Comparison of ENCODE assay signal across 10 mouse cellular contexts in genomic region chr2:104029074-104029473, GRCm38 (mm10). TPM values are rescaled to one million over a fixed set of nuclear protein-coding genes. Genes with fewer than 3 reads are reported as not detected.
DNase-seq lines count a peak whose midpoint lies in the region; ATAC-seq lines count a peak whose summit lies in the region.
"Had no signal": no experiment of that assay in that cellular context is flagged by ENCODE, and none has a peak within 500 bp of the region (broad histone marks: within the 10 kb centered on the region; RNA-seq: fewer than 3 reads in every experiment).

No protein-coding gene starts in this region.

- peak overlapping the region; percentile 98; the same call in 1 of the 2 replicates for H3K9ac ChIP-seq in lung, embryonic 15.5 days
- 0 out of 2 replicates have a peak overlapping the region, but pooled peaks have one; percentile 95 for H3K9ac ChIP-seq in forebrain, embryonic 12.5 days
- H3K9ac ChIP-seq in stomach, embryonic 16.5 days (ENCODE audit: low read length): peak overlapping the region; percentile 96; the same call in 1 of the 2 replicates

- H3K4me1 ChIP-seq in lung, embryonic 15.5 days: peaks cover 19% of the 10 kb centered on the region
- peaks cover 16% of the 10 kb centered on the region for H3K4me1 ChIP-seq in forebrain, embryonic 12.5 days
- peaks cover 19% of the 10 kb centered on the region for H3K4me1 ChIP-seq in stomach, embryonic 16.5 days (ENCODE audit: control insufficient read depth, insufficient read depth, low read length)

- peak overlapping the region; percentile 97 for H3K4me3 ChIP-seq in lung, embryonic 15.5 days
- peak overlapping the region; percentile 93; the same call in 1 of the 2 replicates for H3K4me3 ChIP-seq in forebrain, embryonic 12.5 days (replicated peaks)
- H3K4me3 ChIP-seq in stomach, embryonic 16.5 days (replicated peaks; ENCODE audit: low read length): peak overlapping the region; percentile 98

- H3K27ac ChIP-seq in lung, embryonic 15.5 days: no peak overlapping the region
- no peak overlapping the region for H3K27ac ChIP-seq in forebrain, embryonic 12.5 days
- H3K27ac ChIP-seq in stomach, embryonic 16.5 days (ENCODE audit: low read length): no peak overlapping the region

- ATAC-seq in lung, embryonic 15.5 days (ENCODE audit: borderline replicate concordance, extremely low read depth, low FRiP score, low TSS enrichment): no peak
- ATAC-seq in forebrain, embryonic 12.5 days (ENCODE audit: low FRiP score): no peak
- ATAC-seq in stomach, embryonic 16.5 days (ENCODE audit: insufficient read depth, low FRiP score): no peak

- H3K9me3 ChIP-seq in lung, embryonic 15.5 days: no peaks in the 10 kb centered on the region
- no peaks in the 10 kb centered on the region for H3K9me3 ChIP-seq in forebrain, embryonic 12.5 days
- no peaks in the 10 kb centered on the region for H3K9me3 ChIP-seq in stomach, embryonic 16.5 days (replicated peaks; ENCODE audit: control insufficient read depth, low read length)

- H3K4me2 ChIP-seq in lung, embryonic 15.5 days: peak overlapping the region; percentile 71
- H3K4me2 ChIP-seq in forebrain, embryonic 12.5 days: peak overlapping the region; percentile 83
- H3K4me2 ChIP-seq in stomach, embryonic 16.5 days (ENCODE audit: low read depth, low read length): peak overlapping the region; percentile 94

- H3K27me3 ChIP-seq in lung, embryonic 15.5 days: no peaks in the 10 kb centered on the region
- H3K27me3 ChIP-seq in forebrain, embryonic 12.5 days: no peaks in the 10 kb centered on the region
- H3K27me3 ChIP-seq in stomach, embryonic 16.5 days (ENCODE audit: control insufficient read depth, insufficient read depth, low read length): no peaks in the 10 kb centered on the region

- DNase-seq in lung, adult 18-20 months: no peak
- DNase-seq in liver: peak; percentile 48
- no peak for DNase-seq in layer of hippocampus, postnatal 25 days (ENCODE audit: extremely low spot score in 1 of 2, low spot score in 1 of 2)
- DNase-seq in cerebellum, adult 9-11 months: no peak
- no peak for DNase-seq in ovary, postnatal 36 days (ENCODE audit: low spot score)
- DNase-seq: thymus, postnatal 14 days had no signal

- H3K36me3 ChIP-seq in lung, embryonic 15.5 days: peaks cover 11% of the 10 kb centered on the region; the same call in 1 of the 2 replicates
- peaks cover 5% of the 10 kb centered on the region; the same call in 1 of the 2 replicates for H3K36me3 ChIP-seq in forebrain, embryonic 12.5 days (replicated peaks)
- H3K36me3 ChIP-seq in stomach, embryonic 16.5 days (ENCODE audit: control insufficient read depth, insufficient read depth, low read length): peaks cover under 1% of the 10 kb centered on the region; the same call in 1 of the 2 replicates

- 49% methylated on average over 2 of the region's 2 CpGs for WGBS in lung, embryonic 15.5 days
- WGBS in forebrain, embryonic 12.5 days: 84% methylated on average over 2 of the region's 2 CpGs
- WGBS in stomach, embryonic 16.5 days: 46% methylated on average over 2 of the region's 2 CpGs

RNA-seq across cellular contexts. Expression of gene 4931422A03Rik, which starts 0.9 kb away (rescaled TPM):
- polyA plus RNA-seq in lung, embryonic 15.5 days (2015; fragmentation: Nextera tagmentation; extraction: Ambion mirVana): 2.6 and 2.8 TPM in 2 replicates
- 2.4 and 2.7 TPM in 2 replicates for polyA plus RNA-seq in forebrain, embryonic 12.5 days (2016; fragmentation: Nextera tagmentation; extraction: Ambion mirVana)
- polyA plus RNA-seq in stomach, embryonic 16.5 days (2015; fragmentation: Nextera tagmentation; extraction: Ambion mirVana): 2.0 and 2.2 TPM in 2 replicates
- not detected for total RNA-seq in layer of hippocampus, postnatal 25 days (2021)
- polyA plus RNA-seq: large intestine, adult 2 months had no signal

RNA-seq across cellular contexts. Expression of gene Fbxo3, which starts 1.6 kb away (rescaled TPM):
- polyA plus RNA-seq in lung, embryonic 15.5 days (2015; fragmentation: Nextera tagmentation; extraction: Ambion mirVana): 58.4 and 62.4 TPM in 2 replicates
- 56.3 and 62.9 TPM in 2 replicates for polyA plus RNA-seq in forebrain, embryonic 12.5 days (2016; fragmentation: Nextera tagmentation; extraction: Ambion mirVana)
- 64.2 and 65.7 TPM in 2 replicates for polyA plus RNA-seq in stomach, embryonic 16.5 days (2015; fragmentation: Nextera tagmentation; extraction: Ambion mirVana)
- total RNA-seq in layer of hippocampus, postnatal 25 days (2021): 10 to 100 TPM; 45.9 to 47.4 TPM

RNA-seq across cellular contexts. Expression of gene Gm10912, which starts 36.6 kb away (rescaled TPM):
- not detected in 2 replicates for polyA plus RNA-seq in lung, embryonic 15.5 days (2015; fragmentation: Nextera tagmentation; extraction: Ambion mirVana)
- not detected in 2 replicates for polyA plus RNA-seq in forebrain, embryonic 12.5 days (2016; fragmentation: Nextera tagmentation; extraction: Ambion mirVana)
- polyA plus RNA-seq in stomach, embryonic 16.5 days (2015; fragmentation: Nextera tagmentation; extraction: Ambion mirVana): not detected in 2 replicates
- total RNA-seq in layer of hippocampus, postnatal 25 days (2021): under 1 TPM; 0.37 to 0.59 TPM
- polyA plus RNA-seq: large intestine, adult 2 months had no signal

RNA-seq across cellular contexts. Expression of gene Gm10799, which starts 39.3 kb away (rescaled TPM):
- polyA plus RNA-seq in lung, embryonic 15.5 days (2015; fragmentation: Nextera tagmentation; extraction: Ambion mirVana): not detected in 2 replicates
- polyA plus RNA-seq in forebrain, embryonic 12.5 days (2016; fragmentation: Nextera tagmentation; extraction: Ambion mirVana): not detected in 2 replicates
- polyA plus RNA-seq in stomach, embryonic 16.5 days (2015; fragmentation: Nextera tagmentation; extraction: Ambion mirVana): not detected in 2 replicates
- total RNA-seq in layer of hippocampus, postnatal 25 days (2021): not detected
- polyA plus RNA-seq: large intestine, adult 2 months had no signal

RNA-seq across cellular contexts. Expression of gene Cd59b, which starts 40.6 kb away (rescaled TPM):
- polyA plus RNA-seq in lung, embryonic 15.5 days (2015; fragmentation: Nextera tagmentation; extraction: Ambion mirVana): 5.5 and 6.0 TPM in 2 replicates
- 1.8 and 2.6 TPM in 2 replicates for polyA plus RNA-seq in forebrain, embryonic 12.5 days (2016; fragmentation: Nextera tagmentation; extraction: Ambion mirVana)
- polyA plus RNA-seq in stomach, embryonic 16.5 days (2015; fragmentation: Nextera tagmentation; extraction: Ambion mirVana): 5.5 and 6.8 TPM in 2 replicates
- under 1 TPM; 0.75 to 0.98 TPM for total RNA-seq in layer of hippocampus, postnatal 25 days (2021)
